Mouse (Mus musculus) 3T3-L1 (cell line): ENCODE measurements at regions not wholly inside any gene's neighbourhood (a gene's known extent, or its start where the extent isn't known, plus 50 kb on each side); places are given as distances from the start of the nearest gene placed in this dataset.
A peak's percentile ranks its signal among the peaks of the same experiment; 100 is the strongest.

ENCODE experiments used
- DNase-seq: peaks from one replicate; pipeline ENCODE4 v3.0.0-alpha.2; 2015; ENCODE audit warnings: low read depth, low spot score

GRCm38 (mm10) chr13:52268279-52268678, 262.8 kb downstream of the Diras2 start:
- DNase-seq, result no peak

DNA sequence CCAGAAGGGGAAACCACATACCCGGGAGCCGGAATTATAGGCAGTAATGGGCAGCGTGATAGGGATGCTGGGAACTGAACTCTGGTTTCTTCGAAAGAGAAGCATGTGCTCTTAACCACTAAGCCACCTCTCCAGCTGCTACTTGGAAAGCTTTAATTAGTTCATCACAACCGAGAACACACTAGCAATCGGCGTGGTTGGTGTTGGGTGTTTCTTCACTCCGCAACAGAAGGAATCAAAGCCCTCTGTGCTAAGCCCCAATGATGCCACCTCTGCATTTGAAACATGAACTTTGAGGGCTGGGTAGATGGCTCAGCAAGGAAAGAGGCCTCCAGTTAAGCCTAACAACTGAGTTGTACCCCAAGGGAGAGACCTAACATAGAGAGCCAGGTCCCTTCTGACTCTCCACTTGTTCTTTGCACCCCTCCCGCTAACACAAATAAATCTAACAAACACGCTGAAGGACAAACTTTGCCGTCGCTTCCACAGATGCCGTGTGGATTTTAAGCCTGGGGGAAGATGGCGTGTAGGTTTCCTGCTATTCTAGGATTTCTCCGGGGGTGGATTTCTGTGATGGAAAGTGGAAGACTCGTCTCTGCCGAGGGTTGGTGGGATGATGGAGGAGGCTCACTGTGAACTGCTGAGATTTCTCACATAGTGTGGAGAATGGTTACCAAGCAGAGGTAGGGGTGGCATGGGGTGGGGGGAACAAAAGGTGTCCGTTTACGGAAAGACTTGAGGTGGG, 257.4 kb downstream of the Diras2 start:
- no peak for DNase-seq

- no peak for DNase-seq
These were observed 255.9 kb downstream of the Diras2 start for GRCm38 (mm10) chr13:52275196-52275595.

- no peak for DNase-seq
These were observed 255.4 kb downstream of the Diras2 start for GRCm38 (mm10) chr13:52275675-52276074.

- peak; percentile 52 for DNase-seq
These were observed 253.9 kb downstream of the Diras2 start for GRCm38 (mm10) chr13:52277195-52277594.

DNA sequence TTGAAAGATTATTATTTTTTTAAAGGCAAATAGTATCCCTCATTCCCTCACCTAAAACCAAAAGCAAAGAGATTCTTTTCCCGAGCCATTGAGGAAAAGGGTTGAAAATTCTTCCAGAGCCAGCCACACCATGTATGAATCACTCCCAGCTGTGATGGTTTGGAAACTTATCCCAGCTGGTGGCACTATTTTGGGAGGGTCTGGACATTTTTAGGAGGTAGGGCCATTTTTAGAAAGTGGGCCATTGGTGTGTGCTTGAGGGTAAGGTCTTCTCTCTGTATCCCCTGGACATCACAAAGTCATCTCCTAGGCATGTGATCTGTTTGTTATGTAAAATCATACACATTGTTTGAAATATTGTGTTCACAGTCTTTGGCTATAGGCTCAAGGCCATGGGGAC, 252.2 kb downstream of the Diras2 start:
- no peak for DNase-seq

GRCm38 (mm10) chr13:52279281-52279969, 251.7 kb downstream of the Diras2 start:
- DNase-seq, result peak; percentile 53

- peak; percentile 8 for DNase-seq
These were observed 251.1 kb downstream of the Diras2 start for GRCm38 (mm10) chr13:52279970-52280348.

- peak; percentile 4 for DNase-seq
These were observed 249.8 kb downstream of the Diras2 start for GRCm38 (mm10) chr13:52281271-52281670.

DNA sequence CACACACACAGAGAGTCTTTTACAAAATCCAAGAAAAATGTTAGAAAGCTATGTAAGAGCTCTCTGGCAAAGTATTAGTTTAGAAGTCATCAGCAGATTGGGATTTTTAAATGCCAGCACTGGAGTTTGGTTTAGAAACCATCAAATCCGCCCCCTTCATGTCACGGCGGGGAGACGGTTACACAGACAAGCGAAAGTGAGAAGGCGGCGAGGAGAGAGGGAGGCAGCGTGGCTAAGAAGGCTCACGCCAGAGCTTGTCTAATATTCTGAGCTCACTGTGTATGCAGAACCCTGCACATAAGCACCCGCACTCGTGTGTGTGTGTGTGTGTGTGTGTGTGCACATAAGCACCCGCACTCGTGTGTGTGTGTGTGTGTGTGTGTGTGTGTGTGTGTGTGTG, 248.6 kb downstream of the Diras2 start:
- DNase-seq, result no peak

DNA sequence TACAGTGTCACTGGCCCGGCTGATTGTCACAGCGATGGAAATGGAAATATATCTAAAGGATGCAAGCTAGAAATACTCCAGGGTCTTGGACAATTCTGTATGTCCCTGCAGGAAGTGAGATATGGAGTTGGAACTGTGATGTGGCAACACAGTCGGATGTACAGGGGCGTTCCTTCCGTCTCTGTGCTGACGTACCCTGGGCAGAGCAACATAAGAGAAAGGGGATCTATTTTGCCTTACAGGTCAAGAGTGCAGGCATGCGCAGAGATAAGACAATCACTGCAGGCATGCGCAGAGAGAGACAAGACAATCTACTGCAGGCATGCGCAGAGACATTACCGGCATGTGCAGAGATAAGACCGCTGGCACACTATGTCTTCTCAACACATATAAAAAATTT, 247.6 kb downstream of the Diras2 start:
- no peak for DNase-seq

DNA sequence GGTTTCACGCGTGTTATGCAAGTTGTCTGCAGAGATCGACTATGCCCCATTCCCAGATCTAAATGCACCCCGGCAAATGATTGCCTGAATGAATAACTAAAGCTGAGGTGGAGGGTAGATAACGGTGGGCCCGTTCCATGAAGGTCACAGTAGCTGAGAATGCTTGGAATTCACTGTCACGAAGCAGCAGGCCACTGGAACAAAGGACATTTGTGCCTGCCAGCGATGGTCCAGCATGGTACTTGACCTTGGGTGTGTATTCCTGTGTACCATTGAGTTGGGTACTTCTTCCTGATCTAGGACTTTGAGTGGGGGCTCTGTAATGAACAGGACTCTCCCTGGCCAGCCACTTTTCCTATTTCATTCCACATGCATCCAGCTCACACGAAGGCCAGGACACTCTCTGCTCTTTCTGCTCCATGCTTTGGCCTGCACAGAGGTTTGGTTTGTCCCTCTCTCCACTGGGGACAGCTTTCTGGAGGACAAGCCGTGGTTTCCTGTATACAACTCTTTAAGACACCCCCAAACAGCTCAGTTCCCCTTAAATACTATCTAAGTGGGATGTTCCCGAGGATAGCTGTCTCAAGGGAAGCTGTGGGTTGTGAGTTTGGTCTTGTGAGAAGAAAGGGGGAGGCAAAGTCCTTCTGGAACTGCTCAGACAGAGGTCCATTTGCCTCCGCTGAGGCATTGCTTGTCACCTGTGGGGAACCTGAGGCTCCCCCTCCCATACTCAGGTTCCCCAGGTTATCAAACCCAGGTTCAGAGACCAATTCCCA, 246.9 kb downstream of the Diras2 start:
- DNase-seq, result no peak

GRCm38 (mm10) chr13:52288400-52288799, 242.7 kb downstream of the Diras2 start:
- no peak for DNase-seq

DNA sequence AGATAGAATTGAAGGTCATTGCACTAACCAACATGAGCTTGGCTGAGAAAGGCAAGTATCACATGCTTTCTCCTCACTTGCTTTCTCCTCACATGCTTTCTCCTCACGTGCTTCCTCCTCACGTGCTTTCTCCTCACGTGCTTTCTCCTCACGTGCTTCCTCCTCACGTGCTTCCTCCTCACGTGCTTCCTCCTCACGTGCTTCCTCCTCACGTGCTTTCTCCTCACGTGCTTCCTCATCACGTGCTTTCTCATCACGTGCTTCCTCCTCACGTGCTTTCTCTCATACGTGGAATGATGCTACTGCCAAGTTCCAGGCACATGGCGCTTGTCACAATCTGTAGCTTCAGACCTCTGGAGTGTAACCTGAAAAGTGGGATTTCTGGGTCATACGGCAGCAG, 235.2 kb downstream of the Diras2 start:
- DNase-seq, result no peak

DNA sequence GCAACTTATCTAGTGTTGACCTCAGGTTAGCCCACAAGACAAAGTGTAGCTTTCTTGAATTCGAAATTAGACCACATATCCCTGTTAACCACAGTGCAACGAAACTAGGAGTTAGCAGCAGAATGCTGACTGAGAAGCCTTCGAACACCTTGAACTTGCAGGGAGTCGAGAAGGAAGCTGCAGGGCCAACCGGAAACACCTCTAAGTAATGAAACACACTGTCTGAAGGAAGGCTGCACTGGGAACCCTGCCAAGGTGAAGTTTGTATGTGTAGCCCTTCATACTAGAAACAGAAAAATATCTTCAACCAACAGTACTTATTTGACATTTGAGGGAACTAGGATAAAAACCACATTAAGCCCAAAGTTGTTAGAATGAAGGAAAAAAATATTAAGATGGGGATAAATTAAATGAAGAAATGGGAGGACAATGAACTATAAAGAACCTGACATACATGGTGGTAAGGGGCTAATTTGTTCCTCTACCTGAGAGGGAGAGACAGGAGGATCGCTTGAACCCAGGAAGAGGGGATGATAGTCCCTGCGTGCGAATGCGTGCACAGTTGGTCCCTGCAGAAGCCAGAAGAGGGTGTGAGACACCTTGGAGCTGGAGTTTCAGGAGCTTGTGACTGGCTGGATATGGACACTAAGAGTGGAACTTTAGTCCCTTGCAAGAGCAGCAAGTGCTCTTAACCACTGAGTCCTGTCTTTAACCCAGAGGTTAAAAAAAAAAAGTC, 234.4 kb downstream of the Diras2 start:
- no peak for DNase-seq

- DNase-seq, result no peak
These were observed 233.8 kb downstream of the Diras2 start for GRCm38 (mm10) chr13:52297277-52297623.

DNA sequence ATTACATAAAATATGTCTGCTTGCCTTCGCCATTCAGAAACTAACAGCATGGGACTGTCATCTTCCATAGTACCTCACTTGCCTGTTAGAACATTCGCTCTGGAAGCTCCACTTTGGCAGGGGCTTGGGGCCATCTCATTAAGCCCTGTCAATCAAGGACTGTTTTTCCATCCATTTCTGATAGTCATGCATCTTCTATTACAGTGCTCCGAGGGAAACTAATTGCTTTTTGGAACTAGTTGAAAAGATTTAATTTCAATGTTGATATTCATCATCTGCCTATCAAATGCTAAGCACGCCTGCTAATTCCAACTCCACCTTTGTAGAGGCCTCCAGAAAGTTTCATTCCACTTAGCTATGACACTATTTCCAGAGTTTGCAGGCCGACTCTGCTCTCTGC, 232.7 kb downstream of the Diras2 start:
- DNase-seq, result no peak

GRCm38 (mm10) chr13:52305328-52305727, 225.8 kb downstream of the Diras2 start:
- peak; percentile 70 for DNase-seq

DNA sequence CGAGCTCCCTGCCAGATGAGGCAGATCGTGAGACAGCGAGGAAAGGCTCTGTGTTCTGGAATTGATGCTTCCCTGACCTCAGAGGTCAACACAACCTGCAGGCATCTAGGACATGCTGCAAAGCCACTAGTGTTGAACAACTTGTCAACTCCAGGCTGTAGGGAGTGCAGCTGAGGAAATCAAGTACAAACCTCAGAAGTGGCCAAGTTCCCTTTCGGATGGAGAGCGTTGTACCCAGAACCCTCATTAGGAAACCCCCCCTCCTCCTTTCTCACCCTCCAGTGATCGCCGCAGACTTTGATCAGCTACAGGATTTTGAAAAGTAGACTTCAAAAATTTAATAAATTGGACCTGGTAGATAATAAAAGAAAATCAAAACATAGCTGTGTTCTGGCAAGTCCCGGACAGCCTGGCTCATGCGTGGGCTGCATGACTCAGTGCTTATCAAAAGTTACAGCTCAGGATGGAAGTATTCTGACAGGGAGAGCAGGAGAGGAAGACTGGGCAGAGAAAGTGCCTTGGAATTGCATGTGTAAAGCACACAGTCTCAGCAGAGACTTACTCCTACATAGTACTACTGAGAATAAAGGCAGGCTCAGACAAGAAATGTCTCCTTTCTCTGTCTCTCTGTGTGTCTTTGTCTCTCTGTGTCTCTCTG, 224.2 kb downstream of the Diras2 start:
- peak; percentile 79 for DNase-seq

DNA sequence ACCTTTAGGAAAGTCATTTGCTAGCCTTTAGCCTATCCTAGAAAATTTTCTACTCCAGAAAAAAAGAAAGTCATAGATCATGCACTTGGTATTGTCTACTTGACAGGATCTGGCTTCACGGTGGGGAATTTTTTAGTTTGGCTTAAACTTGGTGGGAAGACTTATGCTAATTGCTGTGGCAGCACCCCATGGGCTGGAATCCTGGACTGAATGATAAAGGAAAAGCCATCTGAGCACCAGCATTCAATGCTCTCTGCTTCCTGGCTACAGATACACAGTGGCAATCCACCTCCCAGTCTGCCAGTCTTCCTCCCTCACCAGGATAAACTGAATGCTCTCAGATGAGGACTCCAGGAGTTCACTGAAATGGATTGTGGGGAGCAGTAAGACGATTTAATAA, 220.1 kb downstream of the Diras2 start:
- DNase-seq, result no peak

- DNase-seq, result no peak
These were observed 212.8 kb downstream of the Diras2 start for GRCm38 (mm10) chr13:52318276-52318675.
